Mouse (Mus musculus): ENCODE measurements around the gene Rfc5. TPM values are rescaled to one million over a fixed set of nuclear protein-coding genes. Genes with fewer than 3 reads are reported as not detected.

Rfc5 gene
- 4.6 TPM for polyA plus RNA-seq (2014; fragmentation: Illumina TruSeq; extraction: RNeasy Lipid Tissue Mini Kit (QIAGEN cat#74804))

DNA sequence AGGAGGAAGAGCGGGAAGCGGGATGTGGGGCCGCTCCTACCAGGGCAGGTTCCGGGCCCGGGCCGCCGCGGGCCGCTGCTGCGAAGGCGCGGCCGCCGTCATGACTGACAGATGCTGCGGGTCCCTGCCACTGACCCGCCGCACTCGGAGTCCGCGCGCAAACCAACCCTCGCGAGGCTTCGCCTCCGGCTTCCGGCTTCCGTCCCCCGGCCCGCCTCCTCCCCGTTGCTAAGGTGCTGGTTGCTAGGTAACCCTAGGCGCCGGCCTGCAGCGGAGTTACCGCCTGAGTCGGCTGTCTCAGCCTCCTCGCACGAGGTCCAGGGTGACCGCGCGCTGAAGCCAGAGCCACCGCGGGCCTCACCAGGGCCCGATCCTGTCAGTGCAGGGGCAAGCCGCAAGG, at the start of gene Rfc5:
TSS of gene Rfc5 (minus strand) at position 171 of the 400 bp plus-strand sequence.

DNA sequence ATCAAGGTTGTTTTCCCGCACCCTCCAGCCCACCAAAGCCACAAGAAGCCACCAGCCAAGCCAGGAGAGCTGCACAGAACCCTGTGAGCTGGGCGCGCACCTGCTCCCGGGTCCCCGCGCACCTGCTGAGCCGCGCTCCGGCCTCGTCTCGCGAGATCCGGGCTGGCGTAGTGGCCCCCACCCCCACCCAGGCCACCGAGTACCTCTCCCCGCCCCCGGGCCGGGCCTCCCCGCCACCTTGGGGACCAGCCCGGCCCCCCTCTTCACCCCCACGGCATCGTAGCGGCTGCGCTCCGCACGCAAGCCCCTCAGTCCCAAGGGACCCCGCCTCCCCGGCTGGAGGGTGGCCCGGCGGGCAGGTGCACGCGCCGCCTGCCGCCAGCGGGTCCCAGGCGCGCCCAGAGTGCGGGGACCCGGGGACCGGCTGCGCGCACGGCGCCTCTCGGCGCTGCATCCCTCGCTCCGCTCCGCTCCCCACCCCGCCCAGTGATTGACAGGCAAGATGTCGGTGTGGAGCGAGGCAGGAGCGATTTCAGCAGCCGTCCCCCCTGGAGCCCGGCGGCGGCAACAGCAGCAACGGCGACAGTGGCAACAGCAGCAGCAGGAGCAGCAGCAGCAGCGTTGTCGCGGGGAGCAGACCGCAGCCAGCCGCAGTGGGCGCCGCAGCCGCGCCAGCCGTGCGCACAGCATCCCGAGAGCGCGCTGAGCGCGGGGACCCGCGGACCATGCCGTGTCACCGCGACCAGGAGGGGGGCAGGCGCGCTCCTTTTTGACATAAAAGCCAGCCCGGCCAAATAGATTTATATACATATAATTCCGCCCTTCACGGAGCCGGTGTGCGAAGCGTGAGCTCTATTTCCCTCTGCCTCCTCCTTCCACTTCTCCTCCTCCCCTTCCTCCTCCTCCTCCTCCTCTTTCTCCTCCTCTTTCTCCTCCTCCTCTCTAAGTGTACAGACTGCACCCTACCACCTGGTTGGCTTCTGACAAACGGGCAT, 25.0 kb upstream of the Rfc5 start, which contains the start of gene Ksr2:
TSS of gene Ksr2 (plus strand) at position 494 of the 995 bp plus-strand sequence.

GRCm38 (mm10) chr5:117357129-117357477, 31.7 kb downstream of the Rfc5 start, which contains the start of gene Wsb2:
Gene Wsb2, plus strand, starts transcription at chr5:117357304.

Other genes starting within 250 kb of the Rfc5 start
- 42.0 TPM for gene Pebp1, start 101.4 kb downstream of the Rfc5 start, polyA plus RNA-seq (2014; fragmentation: Illumina TruSeq; extraction: RNeasy Lipid Tissue Mini Kit (QIAGEN cat#74804))
- 27.5 TPM for gene Vsig10, start 70.0 kb downstream of the Rfc5 start, polyA plus RNA-seq (2014; fragmentation: Illumina TruSeq; extraction: RNeasy Lipid Tissue Mini Kit (QIAGEN cat#74804))
- 11.6 TPM for gene Wsb2, start 31.7 kb downstream of the Rfc5 start, polyA plus RNA-seq (2014; fragmentation: Illumina TruSeq; extraction: RNeasy Lipid Tissue Mini Kit (QIAGEN cat#74804))
- 0.14 TPM for gene Ksr2, start 25.0 kb upstream of the Rfc5 start, polyA plus RNA-seq (2014; fragmentation: Illumina TruSeq; extraction: RNeasy Lipid Tissue Mini Kit (QIAGEN cat#74804))